Comparison of ENCODE assay signal across 30 mouse cellular contexts in the genomic region with DNA sequence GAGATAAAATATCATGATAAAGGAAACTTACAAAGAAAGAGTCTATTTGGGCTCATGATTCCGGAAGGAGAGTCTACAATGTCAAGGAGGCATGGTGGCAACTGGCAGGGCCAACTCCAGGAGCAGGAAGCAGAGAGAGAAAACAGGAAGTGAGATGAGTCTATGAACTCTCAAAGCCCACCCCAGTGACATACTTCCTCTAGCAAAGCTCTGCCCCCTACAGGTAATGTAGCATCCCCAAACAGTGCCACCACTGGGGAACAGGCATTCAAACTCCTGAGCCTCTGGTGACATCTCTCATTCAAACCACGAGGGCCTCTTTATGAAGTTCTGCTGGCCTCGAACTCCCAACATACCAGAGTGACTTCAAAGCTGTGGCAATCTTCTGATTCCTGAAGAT. TPM values are rescaled to one million over a fixed set of nuclear protein-coding genes. Genes with fewer than 3 reads are reported as not detected.
DNase-seq lines count a peak whose midpoint lies in the region; ATAC-seq and TF ChIP-seq lines count a peak whose summit lies in the region.
"Had no signal": no experiment of that assay in that cellular context is flagged by ENCODE, and none has a peak within 500 bp of the region (broad histone marks: within the 10 kb centered on the region; RNA-seq: fewer than 3 reads in every experiment).

No protein-coding gene starts in this region.

- TF ChIP-seq EP300 in liver, embryonic 14.5 days (IDR thresholded peaks at IDR 0.05; ENCODE audit: low read depth) = no peak

- 0 out of 2 replicates have a peak, but pooled peaks have one; percentile 9 for TF ChIP-seq CTCF in liver, embryonic 14.5 days (IDR thresholded peaks at IDR 0.05; ENCODE audit: low read depth)

- H3K27ac ChIP-seq in heart, embryonic 10.5 days = no peak overlapping the region
- no peak overlapping the region for H3K27ac ChIP-seq in liver, embryonic 14.5 days
- H3K27ac ChIP-seq in liver, embryonic 12.5 days = no peak overlapping the region
- H3K27ac ChIP-seq: embryonic facial prominence, embryonic 15.5 days; forebrain, embryonic 10.5 days; heart, embryonic 15.5 days; hindbrain, embryonic 10.5 days; hindbrain, embryonic 14.5 days had no signal

- peak; percentile 43 for DNase-seq in heart, embryonic 10.5 days (ENCODE audit: low spot score)
- DNase-seq in heart, postnatal 25 days (ENCODE audit: low spot score) = no peak
- no peak for DNase-seq in liver, embryonic 14.5 days (ENCODE audit: low read depth in 3 of 3, low spot score in 3 of 3)
- no peak for DNase-seq in cerebellum, adult 18-20 months
- DNase-seq in spleen, postnatal 4 days (ENCODE audit: low spot score in 2 of 2) = no peak
- DNase-seq: adrenal gland, postnatal 14 days; B cell, adult 2 months; cerebellum, adult 11-12 months; cerebellum, adult 9-11 months; embryo, embryonic 11 days; gastrocnemius, postnatal 36 days; heart, adult 18-20 months; heart, postnatal 14 days had no signal

- no peaks in the 10 kb centered on the region for H3K36me3 ChIP-seq in heart, embryonic 10.5 days
- no peaks in the 10 kb centered on the region for H3K36me3 ChIP-seq in liver, embryonic 14.5 days (replicated peaks; ENCODE audit: control insufficient read depth, insufficient read depth, low read depth)
- no peaks in the 10 kb centered on the region for H3K36me3 ChIP-seq in liver, embryonic 12.5 days
- H3K36me3 ChIP-seq: embryonic facial prominence, embryonic 15.5 days; forebrain, embryonic 10.5 days; heart, embryonic 15.5 days; hindbrain, embryonic 10.5 days had no signal

- intact Hi-C loops in heart, postnatal 25 days (cut with DNase I) = no loop called here

- H3K4me3 ChIP-seq in heart, embryonic 10.5 days = no peak overlapping the region
- H3K4me3 ChIP-seq in liver, embryonic 14.5 days (ENCODE audit: insufficient read depth in 1 of 2, low read depth in 2 of 2, low read length in 2 of 2) = no peak overlapping the region
- no peak overlapping the region for H3K4me3 ChIP-seq in liver, embryonic 12.5 days
- H3K4me3 ChIP-seq: embryonic facial prominence, embryonic 15.5 days; erythroblast, embryonic 14.5 days; forebrain, embryonic 10.5 days; heart, embryonic 15.5 days; hindbrain, embryonic 10.5 days had no signal

- no peaks in the 10 kb centered on the region for H3K27me3 ChIP-seq in heart, embryonic 10.5 days (ENCODE audit: insufficient read depth, poor library complexity, severe bottlenecking)
- H3K27me3 ChIP-seq in liver, embryonic 14.5 days (ENCODE audit: control insufficient read depth, insufficient read depth, low read length) = no peaks in the 10 kb centered on the region
- H3K27me3 ChIP-seq in liver, embryonic 12.5 days (replicated peaks) = 0 out of 2 replicates have a peak, but pooled peaks cover 3% of the 10 kb centered on the region
- H3K27me3 ChIP-seq: embryonic facial prominence, embryonic 15.5 days; heart, embryonic 15.5 days; Patski had no signal

- 71% methylated on average over 3 of the region's 3 CpGs for WGBS in heart, embryonic 10.5 days
- WGBS in liver, embryonic 14.5 days (ENCODE audit: insufficient replicate concordance) = 57% methylated on average over 3 of the region's 3 CpGs
- WGBS in liver, embryonic 12.5 days (ENCODE audit: insufficient replicate concordance) = 62% methylated on average over 3 of the region's 3 CpGs

- H3K9me3 ChIP-seq in heart, embryonic 10.5 days = no peaks in the 10 kb centered on the region
- no peaks in the 10 kb centered on the region for H3K9me3 ChIP-seq in liver, embryonic 14.5 days (ENCODE audit: control insufficient read depth, low read length)
- H3K9me3 ChIP-seq in liver, embryonic 12.5 days (replicated peaks) = no peaks in the 10 kb centered on the region
- H3K9me3 ChIP-seq: embryonic facial prominence, embryonic 15.5 days; forebrain, embryonic 10.5 days; heart, embryonic 15.5 days; hindbrain, embryonic 10.5 days had no signal

- H3K4me1 ChIP-seq in heart, embryonic 10.5 days = no peaks in the 10 kb centered on the region
- no peaks in the 10 kb centered on the region for H3K4me1 ChIP-seq in liver, embryonic 14.5 days (replicated peaks; ENCODE audit: control insufficient read depth in 2 of 2, insufficient read depth in 2 of 2, low read length in 1 of 2)
- no peaks in the 10 kb centered on the region for H3K4me1 ChIP-seq in liver, embryonic 12.5 days
- H3K4me1 ChIP-seq: embryonic facial prominence, embryonic 15.5 days; forebrain, embryonic 10.5 days; heart, embryonic 15.5 days; hindbrain, embryonic 10.5 days had no signal

- no peak overlapping the region for H3K4me2 ChIP-seq in liver, embryonic 14.5 days (ENCODE audit: low read depth)
- no peak overlapping the region for H3K4me2 ChIP-seq in liver, embryonic 12.5 days
- H3K4me2 ChIP-seq: embryonic facial prominence, embryonic 15.5 days; heart, embryonic 11.5 days; heart, embryonic 15.5 days; hindbrain, embryonic 14.5 days had no signal

- no peak for ATAC-seq in liver, embryonic 14.5 days (ENCODE audit: insufficient read depth)
- no peak for ATAC-seq in liver, embryonic 12.5 days
- peak; percentile 49; the same call in 1 of the 2 replicates for ATAC-seq in megakaryocyte, adult 5-6 weeks (ENCODE audit: poor library complexity, severe bottlenecking)
- ATAC-seq: activated CD4-positive, CD25-positive, alpha-beta regulatory T cell, adult 4 months; CD4-positive, CD25-positive, alpha-beta regulatory T cell, adult 4 months; forebrain, embryonic 14.5 days; inflammation-experienced regulatory T-cells, adult 6 months; Patski had no signal

- H3K9ac ChIP-seq in liver, embryonic 14.5 days (replicated peaks) = no peak overlapping the region
- no peak overlapping the region for H3K9ac ChIP-seq in liver, embryonic 12.5 days
- H3K9ac ChIP-seq: embryonic facial prominence, embryonic 15.5 days; heart, embryonic 15.5 days; hindbrain, embryonic 14.5 days had no signal

RNA-seq across cellular contexts. Expression of a gene that starts 16.7 kb away (rescaled TPM):
- polyA plus RNA-seq in heart, embryonic 10.5 days (2016; fragmentation: Nextera tagmentation; extraction: Ambion mirVana) = not detected in 2 replicates
- total RNA-seq in heart, postnatal 25 days (2021) = not detected
- 0.02 TPM in 1 of 2 replicates, not detected in the other for polyA plus RNA-seq in liver, embryonic 14.5 days (2012; rRNA removed)
- polyA plus RNA-seq in liver, embryonic 14.5 days (2014; fragmentation: Nextera tagmentation; extraction: Ambion mirVana) = not detected in 2 replicates
- not detected in 2 replicates for polyA plus RNA-seq in liver, embryonic 12.5 days (2016; fragmentation: Nextera tagmentation; extraction: Ambion mirVana)
- not detected in 2 replicates for total RNA-seq in megakaryocyte, adult 5-6 weeks (2015)
- total RNA-seq in megakaryocyte, adult 5-6 weeks (2017) = 0.28 TPM in 1 of 2 replicates, not detected in the other
- total RNA-seq: adrenal gland, adult 18-20 months; adrenal gland, postnatal 14 days; gastrocnemius, adult 8-10 months; gastrocnemius, postnatal 36 days; heart, adult 18-20 months; heart, postnatal 14 days had no signal
- polyA plus RNA-seq: activated CD4-positive, CD25-positive, alpha-beta regulatory T cell, adult 4 months; CD4-positive, CD25-positive, alpha-beta regulatory T cell, adult 4 months; embryonic facial prominence, embryonic 11.5 days; embryonic facial prominence, embryonic 15.5 days; erythroblast, embryonic 14.5 days; forebrain, embryonic 10.5 days; forebrain, embryonic 14.5 days; heart, embryonic 11.5 days; heart, embryonic 15.5 days; hindbrain, embryonic 10.5 days; hindbrain, embryonic 14.5 days; inflammation-experienced regulatory T-cells, adult 6 months; Patski had no signal

RNA-seq across cellular contexts. Expression of a gene that starts 25.6 kb away (rescaled TPM):
- polyA plus RNA-seq in heart, embryonic 10.5 days (2016; fragmentation: Nextera tagmentation; extraction: Ambion mirVana) = 1.1 and 1.8 TPM in 2 replicates
- total RNA-seq in heart, postnatal 25 days (2021) = 1 to 10 TPM; 3.3 to 3.5 TPM
- 1.5 and 1.9 TPM in 2 replicates for polyA plus RNA-seq in liver, embryonic 14.5 days (2012; rRNA removed)
- 1.7 and 1.8 TPM in 2 replicates for polyA plus RNA-seq in liver, embryonic 14.5 days (2014; fragmentation: Nextera tagmentation; extraction: Ambion mirVana)
- polyA plus RNA-seq in liver, embryonic 12.5 days (2016; fragmentation: Nextera tagmentation; extraction: Ambion mirVana) = 4.6 and 6.0 TPM in 2 replicates
- 86.4 and 88.1 TPM in 2 replicates for total RNA-seq in megakaryocyte, adult 5-6 weeks (2015)
- total RNA-seq in megakaryocyte, adult 5-6 weeks (2017) = 83.6 and 93.5 TPM in 2 replicates
